Mouse (Mus musculus): ENCODE results near the gene Nkx1-2.

Nkx1-2 gene

GRCm38 (mm10) chr7:132605689-132606088, 6.3 kb upstream of the Nkx1-2 start:
- peak; percentile 99 for DNase-seq (ENCODE audit: extremely low read depth, low read depth, low spot score)

GRCm38 (mm10) chr7:132604720-132605119, 5.3 kb upstream of the Nkx1-2 start:
- peak; percentile 96 for DNase-seq (ENCODE audit: extremely low read depth, low read depth, low spot score)

- DNase-seq (ENCODE audit: extremely low read depth, low read depth, low spot score) = no peak
These were observed 1.5 kb upstream of the Nkx1-2 start for GRCm38 (mm10) chr7:132600926-132601325.

- DNase-seq (ENCODE audit: extremely low read depth, low read depth, low spot score) = no peak
These were observed 589 bp upstream of the Nkx1-2 start for GRCm38 (mm10) chr7:132600026-132600425.

- DNase-seq (ENCODE audit: extremely low read depth, low read depth, low spot score) = no peak
These were observed 2.0 kb downstream of the Nkx1-2 start for GRCm38 (mm10) chr7:132597251-132598041.

- no peak for DNase-seq (ENCODE audit: extremely low read depth, low read depth, low spot score)
These were observed 2.7 kb downstream of the Nkx1-2 start for GRCm38 (mm10) chr7:132596557-132597250.

GRCm38 (mm10) chr7:132595787-132596186, 3.6 kb downstream of the Nkx1-2 start:
- DNase-seq (ENCODE audit: extremely low read depth, low read depth, low spot score) = no peak

DNA sequence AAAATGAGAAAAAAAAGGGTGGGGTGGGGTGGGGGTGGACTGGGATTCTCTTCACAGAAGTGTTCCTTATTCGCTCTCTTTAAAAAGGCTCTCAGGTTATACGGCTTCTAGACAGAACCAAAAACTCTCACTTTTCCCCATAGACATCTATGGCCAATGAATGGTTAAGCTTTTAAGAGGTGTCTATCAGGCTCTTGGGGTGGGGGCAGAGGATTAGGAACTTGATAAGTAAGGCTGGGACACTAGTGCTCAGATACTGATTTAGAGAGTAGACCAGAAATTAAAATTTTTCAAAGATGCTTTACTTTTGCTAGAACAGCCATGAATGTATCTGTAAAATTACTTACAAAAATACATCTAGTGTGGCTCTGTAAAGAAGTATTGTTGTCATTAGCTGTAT, 5.1 kb downstream of the Nkx1-2 start:
- DNase-seq (ENCODE audit: extremely low read depth, low read depth, low spot score) = no peak

- no peak for DNase-seq (ENCODE audit: extremely low read depth, low read depth, low spot score)
These were observed 5.7 kb downstream of the Nkx1-2 start for GRCm38 (mm10) chr7:132593762-132594161.

- no peak for DNase-seq (ENCODE audit: extremely low read depth, low read depth, low spot score)
These were observed 9.8 kb downstream of the Nkx1-2 start for GRCm38 (mm10) chr7:132589610-132590009.

DNA sequence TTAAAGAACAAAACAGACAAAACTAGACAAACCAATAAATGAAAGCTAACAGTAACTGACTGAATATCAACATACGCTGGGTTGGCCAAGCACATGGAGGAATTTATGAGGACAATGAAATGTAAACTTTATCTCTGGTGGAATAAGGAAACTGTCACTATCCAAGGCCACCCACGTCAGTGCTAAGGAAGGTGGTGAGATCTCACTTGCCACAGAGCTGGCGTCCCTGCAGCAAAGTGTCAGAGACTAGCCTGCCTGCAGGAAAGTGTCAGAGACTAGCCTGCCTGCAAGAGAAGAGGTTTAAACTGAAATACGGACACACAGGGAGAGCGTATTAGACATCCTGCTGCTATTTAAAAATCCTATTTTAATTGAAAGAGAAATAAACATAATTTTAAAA, 12.3 kb downstream of the Nkx1-2 start:
- DNase-seq (ENCODE audit: extremely low read depth, low read depth, low spot score) = no peak

GRCm38 (mm10) chr7:132585695-132586491, 13.5 kb downstream of the Nkx1-2 start:
- no peak for DNase-seq (ENCODE audit: extremely low read depth, low read depth, low spot score)

DNA sequence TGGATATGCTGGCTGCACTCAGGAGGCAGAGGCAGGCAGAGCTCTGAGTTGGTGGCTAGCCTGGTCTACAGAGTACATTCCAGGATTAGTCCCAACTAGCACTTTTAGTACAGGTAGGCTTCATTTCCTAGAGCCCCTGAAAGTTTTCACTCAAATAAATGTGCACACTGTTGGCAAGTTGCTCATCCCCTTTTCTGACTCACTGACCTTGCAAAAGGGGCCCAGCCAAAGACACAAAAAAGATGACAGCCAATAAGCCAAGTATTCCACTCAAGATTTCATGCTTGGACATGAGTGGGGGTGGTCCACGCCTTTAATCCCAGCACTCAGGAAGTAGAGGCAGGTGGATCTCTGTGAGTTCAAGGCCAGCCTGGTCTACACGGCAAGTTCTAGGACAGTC, 18.0 kb downstream of the Nkx1-2 start:
- DNase-seq (ENCODE audit: extremely low read depth, low read depth, low spot score) = no peak

DNA sequence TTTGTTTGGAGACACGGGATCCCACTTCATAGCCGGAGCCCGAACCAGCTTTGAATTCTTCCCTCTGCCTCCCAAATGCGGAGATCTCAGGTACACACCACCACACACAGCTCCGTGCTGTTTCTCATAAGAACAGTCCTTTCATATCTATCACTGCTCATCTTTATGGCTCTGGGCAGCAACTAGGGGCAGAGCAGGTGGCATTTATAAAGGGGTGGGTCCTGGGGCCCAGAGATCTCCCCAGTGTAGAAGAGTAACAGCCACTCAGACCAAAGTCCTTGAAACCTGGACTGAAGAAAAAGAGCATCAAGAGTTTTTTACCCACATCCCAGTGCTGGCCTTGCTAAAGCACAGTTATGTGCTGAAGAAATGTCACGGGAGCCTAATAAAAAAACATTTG, 18.9 kb downstream of the Nkx1-2 start:
- DNase-seq (ENCODE audit: extremely low read depth, low read depth, low spot score) = no peak

GRCm38 (mm10) chr7:132576891-132577290, 22.5 kb downstream of the Nkx1-2 start:
- no peak for DNase-seq (ENCODE audit: extremely low read depth, low read depth, low spot score)

- DNase-seq (ENCODE audit: extremely low read depth, low read depth, low spot score) = peak; percentile 66
These were observed 23.3 kb downstream of the Nkx1-2 start, which contains the start of gene Oat for GRCm38 (mm10) chr7:132576116-132576650. Gene Oat, minus strand, starts transcription at chr7:132576398.

DNA sequence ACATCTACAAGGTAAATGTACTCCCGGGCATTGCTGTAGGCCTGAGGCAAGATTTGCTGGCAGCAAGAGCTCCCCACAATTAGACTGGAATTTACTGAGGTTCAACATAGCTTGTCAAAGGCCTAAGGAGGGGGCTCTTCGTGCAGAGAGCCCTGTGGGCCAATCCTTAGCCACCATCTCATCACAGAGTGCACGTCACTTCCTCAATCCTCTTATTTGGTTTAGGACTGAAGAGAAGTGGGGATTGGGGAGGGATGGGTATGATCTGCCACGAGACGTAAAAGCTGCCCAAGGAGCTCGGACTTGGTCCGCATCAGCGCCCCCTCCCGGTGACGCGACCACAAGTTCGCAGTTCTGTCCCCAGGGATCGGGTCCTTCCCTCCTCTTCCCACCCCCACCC, 23.8 kb downstream of the Nkx1-2 start:
- peak; percentile 78 for DNase-seq (ENCODE audit: extremely low read depth, low read depth, low spot score)

GRCm38 (mm10) chr7:132574646-132575045, 24.8 kb downstream of the Nkx1-2 start:
- DNase-seq (ENCODE audit: extremely low read depth, low read depth, low spot score) = no peak

DNA sequence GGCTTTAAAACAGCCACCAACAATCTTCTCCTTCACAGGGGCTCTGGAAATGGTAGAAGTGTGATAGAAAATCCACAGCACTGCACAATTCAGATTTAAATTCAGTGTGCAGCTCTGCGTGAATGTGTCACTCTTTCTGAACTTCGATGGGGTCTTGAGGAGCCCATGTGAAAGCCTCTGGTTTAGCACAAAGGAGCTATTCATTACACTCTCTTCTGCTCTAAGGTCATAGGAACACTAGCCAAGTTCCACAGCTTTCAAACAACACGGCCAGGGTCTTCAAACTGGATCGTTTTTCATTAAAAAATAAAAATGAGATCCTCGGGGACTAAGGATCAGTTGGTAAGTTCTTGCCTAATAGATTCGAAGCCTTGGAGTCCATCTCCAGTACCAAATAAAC, 26.2 kb downstream of the Nkx1-2 start:
- no peak for DNase-seq (ENCODE audit: extremely low read depth, low read depth, low spot score)

- no peak for DNase-seq (ENCODE audit: extremely low read depth, low read depth, low spot score)
These were observed 26.7 kb downstream of the Nkx1-2 start for GRCm38 (mm10) chr7:132572738-132573137.

GRCm38 (mm10) chr7:132571481-132571880, 28.0 kb downstream of the Nkx1-2 start:
- peak; percentile 77 for DNase-seq (ENCODE audit: extremely low read depth, low read depth, low spot score)
